Mouse (Mus musculus): ENCODE results near the gene Mtrex. TPM values are rescaled to one million over a fixed set of nuclear protein-coding genes. Genes with fewer than 3 reads are reported as not detected.

Gene Mtrex
- polyA plus RNA-seq (2012; rRNA removed), result 41.4 and 42.7 TPM in 2 replicates

DNA sequence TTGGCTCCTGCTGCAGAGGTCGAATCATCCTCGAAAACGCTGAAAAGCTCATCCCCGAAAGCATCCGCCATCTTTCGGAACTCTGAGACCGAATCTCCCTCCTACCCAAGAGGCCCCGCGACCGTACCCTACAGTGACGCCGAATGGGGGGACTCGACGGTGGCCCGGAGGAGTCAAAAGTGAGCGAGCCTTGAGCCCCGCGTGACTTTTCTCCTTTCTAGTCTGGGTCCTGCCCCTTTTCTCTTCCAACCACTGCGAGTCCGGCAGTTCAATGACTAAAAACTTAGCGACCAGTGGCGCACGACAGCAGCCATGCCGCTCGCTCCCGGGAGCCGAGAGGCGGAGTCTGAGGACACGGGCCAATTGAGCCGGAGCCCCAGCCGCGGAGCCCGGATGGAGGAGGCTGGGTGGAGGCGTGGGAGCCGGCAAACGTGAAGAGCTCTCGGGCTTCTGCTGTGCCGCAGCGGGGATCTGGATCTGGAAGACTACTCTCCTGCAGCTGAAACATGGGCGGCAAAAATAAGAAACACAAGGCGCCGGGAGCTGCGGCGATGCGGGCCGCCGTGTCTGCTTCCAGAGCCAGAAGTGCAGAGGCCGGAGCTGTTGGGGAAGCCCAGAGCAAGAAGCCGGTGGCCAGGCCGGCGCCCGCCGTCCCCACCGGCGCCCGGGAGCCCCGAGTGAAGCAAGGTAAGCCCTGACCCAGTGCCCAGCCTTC lies at the start of gene Mtrex, which contains the start of gene Dhx29:
Gene Mtrex (minus strand): TSS at position 112 of the 715 bp plus-strand sequence.
Gene Dhx29 (plus strand): TSS at position 168 of the 715 bp plus-strand sequence.
- peak; percentile 98 to 100 for DNase-seq (ENCODE audit: extremely low spot score in 1 of 2, low spot score in 1 of 2)

DNA sequence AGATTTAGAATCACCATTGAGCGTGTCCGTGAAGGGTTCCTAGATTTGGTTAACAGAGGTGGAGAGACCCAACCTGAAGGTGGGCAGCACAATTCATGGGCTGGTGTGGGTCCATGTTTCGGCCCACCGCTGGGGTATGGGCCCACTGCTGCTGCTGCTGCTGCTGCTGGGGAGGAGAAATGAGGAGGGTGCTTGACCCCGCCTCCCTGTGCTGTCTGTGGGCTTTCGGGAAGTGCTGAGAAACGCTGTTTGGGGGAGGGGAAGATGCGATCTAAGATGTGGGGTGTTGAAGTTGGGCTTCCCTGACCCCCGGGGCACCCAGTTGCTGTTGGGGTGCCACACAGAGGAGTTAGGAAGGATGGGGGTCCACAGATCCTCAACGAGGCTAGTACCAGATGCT lies 49.5 kb upstream of the Mtrex start:
- DNase-seq (ENCODE audit: extremely low spot score in 1 of 2, low spot score in 1 of 2), result no peak

DNA sequence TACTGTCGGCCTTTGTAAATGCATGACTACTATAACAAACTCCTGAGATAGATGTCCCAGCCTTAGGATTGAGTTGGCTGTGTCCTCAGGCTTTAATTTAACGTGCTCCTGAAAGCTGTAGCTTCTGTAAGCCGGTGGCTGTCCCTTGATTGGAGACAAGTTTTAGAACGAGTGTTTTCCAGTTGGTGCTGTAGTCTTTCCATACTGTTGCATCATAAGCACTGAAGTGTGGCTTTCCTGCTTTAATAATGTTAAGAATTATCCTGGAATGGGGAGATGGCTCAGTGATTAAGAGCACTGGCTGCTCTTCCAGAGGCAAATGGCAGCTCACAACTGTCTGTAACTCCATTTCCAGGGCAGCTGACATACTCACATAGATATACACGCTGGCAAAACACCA lies 40.1 kb upstream of the Mtrex start:
- DNase-seq (ENCODE audit: extremely low spot score in 1 of 2, low spot score in 1 of 2), result no peak

DNA sequence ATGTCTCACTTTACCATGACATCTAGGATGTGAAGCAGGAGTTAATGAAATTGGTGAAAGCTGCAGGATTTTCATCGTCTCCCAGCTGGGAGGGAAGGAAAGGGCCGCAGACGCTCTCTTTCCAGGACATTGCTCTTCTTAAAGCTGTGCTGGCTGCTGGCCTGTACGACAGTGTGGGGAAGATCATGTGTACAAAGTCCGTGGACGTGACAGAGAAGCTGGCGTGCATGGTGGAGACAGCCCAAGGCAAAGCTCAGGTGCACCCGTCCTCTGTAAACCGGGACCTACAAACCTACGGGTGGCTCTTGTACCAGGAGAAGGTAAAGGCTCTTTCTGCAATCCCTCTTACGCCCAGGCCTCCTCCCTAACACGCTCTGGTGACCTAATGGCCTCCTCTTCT lies 37.2 kb upstream of the Mtrex start:
- no peak for DNase-seq (ENCODE audit: extremely low spot score in 1 of 2, low spot score in 1 of 2)

- no peak for DNase-seq (ENCODE audit: extremely low spot score in 1 of 2, low spot score in 1 of 2)
Observed at GRCm38 (mm10) chr13:112963081-112963480, 35.9 kb upstream of the Mtrex start.

GRCm38 (mm10) chr13:112954067-112954466 lies 26.9 kb upstream of the Mtrex start:
- DNase-seq (ENCODE audit: extremely low spot score in 1 of 2, low spot score in 1 of 2), result no peak

- DNase-seq (ENCODE audit: extremely low spot score in 1 of 2, low spot score in 1 of 2), result no peak
Observed at GRCm38 (mm10) chr13:112945900-112946299, 18.7 kb upstream of the Mtrex start.

DNA sequence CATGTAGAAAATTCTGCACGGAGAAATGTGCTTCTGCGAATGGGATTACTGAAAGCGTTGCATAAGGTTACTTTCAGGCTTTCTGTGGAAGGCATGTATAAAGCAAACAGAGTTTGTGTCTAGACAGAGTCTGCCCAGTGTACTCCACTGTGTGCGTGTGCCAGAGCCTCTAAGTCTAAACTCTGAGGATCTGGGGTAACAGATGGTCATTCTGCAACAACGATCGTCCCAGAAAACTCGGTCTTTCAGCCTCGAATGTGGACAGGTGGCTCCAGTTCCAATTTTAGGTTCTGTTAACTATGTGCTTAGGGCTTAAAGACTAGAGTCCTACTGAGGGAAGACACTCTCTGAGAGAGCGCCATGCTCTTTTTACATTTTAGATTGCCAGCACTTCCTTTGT lies 18.1 kb upstream of the Mtrex start:
- DNase-seq (ENCODE audit: extremely low spot score in 1 of 2, low spot score in 1 of 2), result peak; percentile 8 to 40

DNA sequence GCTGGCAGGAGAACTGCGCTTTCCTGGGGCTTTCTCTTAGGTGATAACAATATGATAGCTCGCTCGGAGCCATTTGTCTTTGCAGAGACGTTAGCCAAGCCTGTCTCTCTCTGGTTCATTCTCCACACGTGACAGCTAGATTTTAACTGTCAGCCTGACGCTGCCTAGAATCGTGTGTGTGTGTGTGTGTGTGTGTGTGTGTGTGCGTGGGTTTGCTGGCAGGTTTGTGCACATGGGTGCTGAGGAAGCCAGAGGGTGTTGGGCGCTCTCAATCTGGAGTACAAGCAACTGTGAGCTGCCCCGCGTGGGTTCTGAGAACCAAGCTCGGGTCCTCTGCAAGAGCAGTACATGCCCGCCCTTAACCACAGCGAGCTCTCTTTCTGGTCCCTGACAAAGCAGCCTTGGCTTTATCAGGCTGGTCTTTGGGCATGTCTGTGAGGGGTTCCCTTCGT lies 14.7 kb upstream of the Mtrex start:
- DNase-seq (ENCODE audit: extremely low spot score in 1 of 2, low spot score in 1 of 2), result peak; percentile 6 to 42

- DNase-seq (ENCODE audit: extremely low spot score in 1 of 2, low spot score in 1 of 2), result no peak
Observed at GRCm38 (mm10) chr13:112938130-112938529, 10.9 kb upstream of the Mtrex start.

- DNase-seq (ENCODE audit: extremely low spot score in 1 of 2, low spot score in 1 of 2), result no peak
Observed at GRCm38 (mm10) chr13:112928038-112928668, 955 bp upstream of the Mtrex start.

DNA sequence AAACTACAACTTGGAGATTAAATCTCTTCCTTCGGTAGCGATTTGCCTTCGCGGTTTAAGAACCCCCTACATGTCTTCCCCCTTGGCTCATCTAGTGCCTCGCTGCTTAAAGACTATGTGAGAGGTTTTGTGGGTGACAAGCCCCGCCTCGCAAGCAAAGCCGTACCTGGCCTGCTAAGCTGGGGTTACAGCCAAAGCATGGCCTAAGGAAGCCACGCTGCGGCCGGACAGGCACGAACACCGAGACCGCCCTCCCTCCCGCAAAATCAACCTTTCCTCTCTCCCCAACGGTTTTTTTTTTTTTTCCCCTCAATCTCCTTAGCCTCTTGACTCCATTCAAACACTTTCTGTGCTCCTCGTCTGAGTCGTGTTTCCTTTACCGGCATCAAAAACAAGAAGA lies 402 bp downstream of the Mtrex start:
- no peak for DNase-seq (ENCODE audit: extremely low spot score in 1 of 2, low spot score in 1 of 2)

GRCm38 (mm10) chr13:112925976-112926375 lies 1.2 kb downstream of the Mtrex start:
- no peak for DNase-seq (ENCODE audit: extremely low spot score in 1 of 2, low spot score in 1 of 2)

DNA sequence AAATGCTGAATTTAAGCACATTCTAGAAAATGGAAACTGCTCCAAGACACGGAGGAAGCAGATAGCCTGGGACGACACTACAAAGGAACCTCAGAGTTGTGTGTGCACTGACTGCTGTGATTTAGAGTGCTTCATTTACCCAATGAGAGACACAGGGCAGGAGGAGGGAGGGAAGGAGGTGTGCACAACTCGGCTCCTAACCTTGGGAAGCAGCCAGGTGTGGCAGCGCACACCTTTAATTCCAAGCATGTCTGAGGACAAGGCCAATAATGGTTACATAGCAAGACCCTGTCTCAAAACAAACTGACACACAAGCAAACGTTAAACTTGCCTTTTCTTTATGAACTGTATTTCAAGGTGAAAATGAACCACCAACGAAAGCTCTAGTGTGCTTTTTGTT lies 1.9 kb downstream of the Mtrex start:
- no peak for DNase-seq (ENCODE audit: extremely low spot score in 1 of 2, low spot score in 1 of 2)

DNA sequence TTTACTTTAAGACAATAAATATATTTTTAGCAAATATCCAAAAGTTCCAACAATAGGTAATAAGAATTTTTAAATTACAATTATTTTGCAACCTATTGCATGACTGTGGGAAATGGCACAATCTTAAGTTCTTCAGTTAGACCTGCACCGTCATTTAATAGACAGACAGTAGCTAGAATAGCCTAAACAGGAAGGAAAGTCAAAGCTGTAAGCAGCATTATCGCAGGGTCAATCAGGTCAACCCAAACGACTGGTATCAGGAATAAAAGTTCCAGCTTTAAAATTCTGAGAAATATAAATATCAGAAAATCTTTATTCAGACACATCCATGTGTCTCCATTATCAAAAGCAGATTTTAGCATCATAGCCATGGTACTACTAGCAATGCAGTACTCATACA lies 6.3 kb downstream of the Mtrex start:
- no peak for DNase-seq (ENCODE audit: extremely low spot score in 1 of 2, low spot score in 1 of 2)

- DNase-seq (ENCODE audit: extremely low spot score in 1 of 2, low spot score in 1 of 2), result no peak
Observed at GRCm38 (mm10) chr13:112919141-112919865, 7.9 kb downstream of the Mtrex start.

DNA sequence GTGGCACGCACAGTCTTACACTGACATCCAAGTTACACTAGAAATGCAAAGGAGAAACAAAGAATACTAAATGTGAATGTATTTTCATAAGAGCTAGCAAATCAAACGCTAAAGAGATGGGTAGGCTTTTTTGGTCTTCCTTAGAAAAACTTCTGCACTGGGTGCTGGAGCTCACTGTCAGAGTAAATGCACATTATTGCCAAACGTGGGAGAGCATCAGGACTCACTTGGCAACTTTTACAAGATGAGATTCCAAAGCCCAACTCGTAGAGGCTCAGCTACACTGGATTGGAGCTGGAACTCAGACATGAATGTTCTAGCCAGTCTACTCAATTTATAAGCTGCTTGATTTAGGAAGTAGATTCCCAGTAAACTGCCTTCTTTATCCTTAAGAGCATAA lies 16.8 kb downstream of the Mtrex start:
- peak in 1 of 2 experiments; percentile 26 for DNase-seq (ENCODE audit: extremely low spot score in 1 of 2, low spot score in 1 of 2)

DNA sequence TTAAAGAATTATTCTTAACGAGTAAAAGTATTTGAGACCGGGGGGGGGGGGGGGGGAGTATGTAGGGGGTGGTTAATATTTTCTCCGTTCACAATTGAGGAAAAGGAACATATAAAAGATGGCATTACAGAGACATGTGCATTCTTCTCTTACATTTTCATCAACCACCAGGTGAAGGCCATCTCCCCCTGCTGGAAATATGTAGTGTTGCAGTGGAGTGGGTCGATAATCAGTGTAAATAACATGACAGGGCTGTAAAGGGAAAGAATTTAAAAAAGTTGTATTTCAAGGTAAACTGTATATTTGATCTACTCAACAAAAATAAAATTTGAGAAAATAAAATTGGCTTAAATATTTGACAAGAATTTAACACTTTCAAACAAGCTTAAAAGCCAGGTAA lies 17.5 kb downstream of the Mtrex start:
- DNase-seq (ENCODE audit: extremely low spot score in 1 of 2, low spot score in 1 of 2), result peak in 1 of 2 experiments; percentile 57

DNA sequence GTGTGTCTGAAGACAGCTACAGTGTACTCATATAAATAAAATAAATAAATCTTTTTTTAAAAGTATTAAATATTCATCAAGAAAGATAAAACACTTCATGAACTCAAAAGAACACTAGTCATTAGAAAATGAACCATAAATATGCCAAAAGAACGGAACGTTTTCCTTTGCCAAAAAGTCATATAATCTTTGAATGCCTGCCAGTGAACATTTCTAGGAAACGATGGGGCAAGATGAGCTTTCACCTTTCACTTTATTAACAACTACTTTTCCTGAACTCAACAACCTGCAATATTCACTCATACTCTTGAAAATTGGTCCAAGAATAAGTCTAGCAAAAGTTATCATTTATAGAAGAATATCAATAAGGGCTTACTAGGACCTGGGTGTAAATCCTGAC lies 25.0 kb downstream of the Mtrex start:
- DNase-seq (ENCODE audit: extremely low spot score in 1 of 2, low spot score in 1 of 2), result no peak

DNA sequence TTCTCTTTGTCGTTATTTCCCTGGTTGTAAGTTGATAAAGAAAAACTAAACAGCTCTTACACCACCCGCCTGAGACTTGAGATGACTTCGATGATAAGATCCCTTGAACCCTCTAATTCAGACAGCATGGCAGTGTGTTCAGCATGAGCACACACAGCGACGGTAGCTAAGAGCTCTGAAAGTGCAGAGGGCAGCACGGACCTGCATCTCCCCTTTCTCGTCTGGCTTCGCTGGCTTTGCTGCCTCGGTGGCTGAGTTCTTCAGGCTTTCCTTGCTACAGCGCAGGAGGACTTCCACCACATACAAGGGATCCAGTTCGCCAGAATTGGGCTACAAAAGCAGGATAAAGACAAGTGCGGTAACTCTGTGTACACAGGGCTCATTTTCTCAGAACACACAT lies 40.0 kb downstream of the Mtrex start:
- no peak for DNase-seq (ENCODE audit: extremely low spot score in 1 of 2, low spot score in 1 of 2)

DNA sequence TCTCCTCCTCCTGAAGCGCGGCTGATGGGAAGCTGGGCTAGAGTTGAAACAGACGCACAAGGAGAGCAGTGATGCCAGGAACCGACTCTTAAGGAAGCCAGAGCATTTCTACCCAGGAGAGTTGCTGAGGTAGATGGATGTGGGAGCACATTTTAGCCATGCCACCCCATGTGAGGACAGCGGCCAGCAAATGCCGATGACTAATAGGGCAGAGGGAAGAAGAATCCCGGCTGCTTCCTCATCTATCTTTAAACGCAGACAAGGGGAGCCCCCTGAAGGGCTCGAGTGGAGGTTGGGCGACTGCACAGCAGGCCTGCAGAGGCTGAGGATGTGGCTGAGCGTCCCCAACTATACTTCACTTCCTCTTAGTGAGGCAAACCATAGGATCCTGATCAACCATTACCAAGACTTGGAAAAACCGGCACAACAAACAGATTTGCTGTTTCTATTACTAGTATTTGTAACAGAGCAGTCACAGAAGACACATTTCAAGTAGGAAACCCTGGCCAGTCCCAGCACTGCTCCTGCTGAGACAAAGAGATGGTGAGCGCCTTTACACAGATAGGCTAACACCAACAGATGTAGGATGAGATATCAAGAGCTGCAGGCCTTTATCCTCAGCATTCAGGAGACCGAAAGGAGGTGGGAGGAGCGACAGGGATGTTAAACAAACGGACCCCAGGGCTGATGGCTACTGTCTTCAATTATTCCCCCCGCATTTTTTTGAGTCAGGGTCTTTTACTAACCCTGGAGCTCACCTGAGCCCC lies 55.5 kb downstream of the Mtrex start:
- DNase-seq (ENCODE audit: extremely low spot score in 1 of 2, low spot score in 1 of 2), result no peak

Data from frontal cortex, adult 2 months (tissue).